Mouse (Mus musculus) C2C12 (cell line): ENCODE results near the gene Sept10.
"Not testable (repeated sequence)": the region's sequence is repeated elsewhere in the genome, so short reads cannot be mapped to it uniquely, and the experiment has no call there.

Experiments used
- CEBPB ChIP-seq: IDR thresholded peaks from one replicate; pipeline ENCODE4 v1.6.1; 2011; ENCODE audit warnings: low read depth, mild to moderate bottlenecking, control low read depth, moderate library complexity
- CTCF ChIP-seq: IDR thresholded peaks from one replicate; pipeline ENCODE4 v1.5.1; 2011; ENCODE audit not compliant: control insufficient read depth, insufficient read depth, insufficient read length
- MAX ChIP-seq: IDR thresholded peaks from one replicate; pipeline ENCODE4 v1.6.1; 2011; ENCODE audit warnings: mild to moderate bottlenecking, control low read depth
- MYOD1 ChIP-seq: IDR thresholded peaks from one replicate; pipeline ENCODE4 v1.6.1; 2011; ENCODE audit warnings: low read depth; ENCODE audit not compliant: control insufficient read depth, insufficient read length
- MYOG ChIP-seq: IDR thresholded peaks from one replicate; pipeline ENCODE4 v1.6.1; 2011; ENCODE audit not compliant: control insufficient read depth, insufficient read length; ENCODE audit errors: extremely low read depth
- USF1 ChIP-seq: IDR thresholded peaks from one replicate; pipeline ENCODE4 v1.6.1; 2011; ENCODE audit warnings: low read depth, mild to moderate bottlenecking, control low read depth, moderate library complexity

- TF ChIP-seq MYOG, CTCF, CEBPB, MAX, MYOD1, USF1: not testable (repeated sequence)
Measured at GRCm38 (mm10) chr10:59103076-59103475, 118.6 kb downstream of the Sept10 start.
